Mouse (Mus musculus) natural killer cell, adult 2 months (primary cell): ENCODE measurements around the gene Vmn1r233.

ENCODE experiments used
- DNase-seq, 2 experiments: peaks; one replicate each; pipeline ENCODE4 v3.0.0; 2022; ENCODE audit warnings: low spot score in 2 of 2

Vmn1r233 gene

DNA sequence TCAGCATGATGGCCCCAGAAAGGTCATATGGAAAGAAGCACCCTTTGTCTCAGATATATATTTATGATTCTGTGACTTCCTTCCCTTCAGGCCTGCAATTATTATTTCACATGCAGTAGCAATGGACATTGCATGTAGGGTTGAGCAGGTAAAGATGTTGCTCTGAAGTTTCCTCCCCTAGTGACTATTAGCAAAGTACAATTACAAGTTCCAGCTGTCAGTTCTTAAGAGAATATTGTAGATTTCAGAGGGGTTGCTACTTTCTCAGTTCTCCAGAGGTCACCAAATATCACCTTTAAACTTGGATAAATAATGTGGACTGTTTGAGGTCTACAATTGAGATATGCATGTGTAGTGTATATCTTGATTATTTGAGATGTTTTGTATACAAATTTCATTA, at the start of gene Vmn1r233:
Gene Vmn1r233 (minus strand): TSS at position 101 of the 400 bp plus-strand sequence.
- no peak for DNase-seq

DNA sequence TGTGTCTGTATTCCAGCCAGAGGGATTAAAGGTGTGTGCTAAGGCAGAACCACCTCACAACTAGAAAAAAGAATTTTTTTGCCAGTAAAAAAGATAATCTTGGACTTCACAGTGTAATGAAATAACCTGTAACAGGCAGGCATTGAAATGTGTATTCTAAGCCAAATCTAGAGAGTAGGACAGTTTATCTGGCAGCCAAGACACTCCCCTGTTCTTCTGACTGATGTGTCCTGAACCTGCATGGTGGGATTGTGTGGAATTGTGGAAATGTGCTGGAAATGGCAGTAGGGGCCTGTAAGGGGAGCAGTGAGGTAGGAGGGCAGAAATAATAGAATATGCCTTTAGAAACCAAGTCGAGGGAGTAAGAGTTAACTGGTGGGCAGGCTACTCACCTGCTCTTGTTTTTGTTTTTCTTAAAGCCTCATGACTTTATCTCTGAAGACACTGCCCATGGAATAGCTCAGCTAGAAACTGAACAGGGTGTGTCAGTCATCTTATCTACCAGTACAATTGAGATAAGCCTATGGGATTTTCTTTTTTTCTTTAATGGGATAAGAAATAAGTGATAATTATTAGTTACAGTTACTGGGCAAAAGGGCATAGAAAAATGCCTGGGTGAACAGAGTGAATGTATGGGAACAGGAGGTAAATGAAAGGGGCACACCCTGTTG, 22.3 kb upstream of the Vmn1r233 start:
- DNase-seq = no peak

DNA sequence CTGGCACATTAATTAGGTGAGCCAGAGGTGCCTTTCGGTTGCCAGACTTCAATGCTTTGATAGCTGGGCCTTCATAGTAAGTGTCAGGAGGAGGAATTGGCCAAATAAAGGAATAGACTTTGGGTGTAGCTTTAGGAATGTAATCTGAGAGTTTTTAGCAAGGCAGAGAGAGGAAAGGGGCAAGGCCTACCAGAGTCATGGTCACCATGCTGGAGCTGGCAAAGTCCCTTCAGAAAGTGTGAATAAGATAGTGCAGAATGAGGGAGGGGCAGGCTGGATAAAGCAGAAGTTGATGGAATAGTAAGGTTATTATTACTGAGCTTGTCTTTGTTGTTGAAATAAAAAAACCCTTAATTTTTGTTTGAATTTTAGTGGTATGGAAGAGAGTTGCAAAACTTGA, 13.5 kb upstream of the Vmn1r233 start:
- DNase-seq = no peak

DNA sequence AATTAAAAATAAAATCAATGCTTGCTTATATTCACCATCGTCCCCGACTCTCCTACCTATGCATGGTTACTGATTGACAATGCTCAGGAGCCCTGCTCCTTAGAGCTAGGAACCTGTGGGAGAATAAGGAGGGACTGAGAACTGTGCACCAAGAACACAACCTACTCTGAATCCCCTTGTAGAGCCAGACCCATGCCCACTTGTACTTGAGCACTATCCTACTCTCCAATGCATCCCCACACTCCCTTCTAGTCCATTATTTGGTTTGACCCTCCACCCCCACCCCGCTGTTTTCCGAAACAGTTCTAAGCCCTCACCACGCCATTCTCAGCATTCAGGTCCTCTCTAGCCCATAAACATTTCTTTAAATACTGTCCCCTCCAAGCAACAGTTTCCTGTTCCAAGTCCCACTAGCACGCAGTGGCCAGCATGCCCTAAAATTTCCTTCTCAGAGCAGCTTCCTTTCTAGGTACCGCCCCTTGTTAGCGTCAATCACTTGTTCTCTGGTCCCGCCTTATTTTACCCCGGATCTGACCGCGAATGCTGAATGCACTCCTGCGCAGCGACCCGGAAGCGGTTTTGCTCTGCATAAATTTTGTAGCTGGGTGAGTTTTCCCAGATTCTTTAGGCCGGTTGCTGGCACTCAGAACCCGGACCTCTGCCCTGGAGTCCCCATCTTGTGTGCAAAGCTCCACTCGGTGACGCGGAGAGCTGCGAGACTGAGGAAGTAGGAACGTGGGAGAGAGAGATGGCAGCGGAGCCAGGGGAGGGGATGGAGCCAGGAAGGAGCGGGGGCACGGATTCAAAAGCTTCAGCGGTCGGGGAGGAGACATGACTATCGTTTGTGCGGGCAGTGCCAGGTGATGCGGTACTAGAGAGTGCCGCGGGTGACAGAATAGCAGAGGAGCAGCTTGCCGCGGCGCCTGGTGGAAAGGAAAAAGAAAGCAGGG, 12.4 kb upstream of the Vmn1r233 start, which contains the start of gene Zfp160:
Gene Zfp160 (plus strand): TSS at position 522 of the 950 bp plus-strand sequence.
- DNase-seq = peak; percentile 68 to 76

DNA sequence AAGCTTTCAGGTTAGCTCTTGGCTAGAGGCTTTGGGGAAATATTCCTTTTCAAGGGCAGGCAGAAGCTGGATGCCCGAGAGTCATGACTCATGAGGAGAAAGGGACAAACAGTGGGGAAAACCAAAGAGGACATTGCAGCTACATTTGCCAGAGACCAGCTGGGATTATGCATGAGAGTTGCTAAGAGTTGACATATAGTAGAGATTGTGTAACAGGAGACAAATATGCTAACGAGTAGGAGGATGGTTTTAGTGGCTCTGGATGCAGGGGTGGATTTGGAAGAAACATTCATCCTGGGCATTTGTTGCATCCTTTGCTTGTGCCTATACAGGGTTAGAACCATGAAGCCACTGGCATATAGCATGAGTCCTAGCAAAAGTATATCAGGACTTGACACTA, 2.5 kb downstream of the Vmn1r233 start:
- DNase-seq = no peak

DNA sequence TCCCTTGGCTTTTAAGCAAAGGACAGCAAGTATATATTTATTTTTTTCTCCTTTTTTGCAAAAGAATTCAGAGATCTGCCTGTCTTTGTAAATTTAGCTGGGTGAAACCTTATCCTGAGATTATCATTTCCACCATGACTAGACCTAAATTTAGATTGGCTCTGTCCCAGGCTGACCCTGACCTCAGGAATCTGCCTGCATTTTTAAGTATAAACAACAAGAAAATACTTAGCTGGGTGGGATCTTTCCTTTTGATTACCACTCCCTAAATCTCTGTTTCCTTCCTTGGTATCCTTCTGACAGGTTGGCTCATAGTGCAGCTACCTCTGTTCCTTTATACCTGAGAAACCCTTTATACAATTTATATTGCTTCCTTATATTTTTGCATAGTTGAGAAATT, 29.6 kb downstream of the Vmn1r233 start:
- DNase-seq = no peak

DNA sequence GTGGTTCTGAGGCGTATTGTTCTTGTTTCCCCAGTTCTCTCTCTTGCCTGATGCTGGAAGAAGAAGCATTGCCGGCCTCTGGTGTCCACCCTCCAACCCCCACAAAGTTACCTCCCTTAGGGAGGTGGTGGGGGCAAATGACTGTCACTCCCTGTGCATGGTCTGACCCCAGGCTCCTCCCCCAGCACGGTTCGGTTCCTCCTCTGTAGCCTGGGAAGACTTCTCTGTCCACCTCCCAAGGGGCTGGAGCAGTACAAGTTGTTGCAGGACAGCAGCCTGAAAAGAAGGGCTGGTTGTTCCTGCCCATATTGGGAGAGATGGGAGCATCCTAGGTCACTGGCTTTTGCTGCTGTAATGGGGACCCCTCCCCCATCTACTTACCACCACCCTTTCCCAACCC, 30.8 kb downstream of the Vmn1r233 start:
- DNase-seq = no peak

DNA sequence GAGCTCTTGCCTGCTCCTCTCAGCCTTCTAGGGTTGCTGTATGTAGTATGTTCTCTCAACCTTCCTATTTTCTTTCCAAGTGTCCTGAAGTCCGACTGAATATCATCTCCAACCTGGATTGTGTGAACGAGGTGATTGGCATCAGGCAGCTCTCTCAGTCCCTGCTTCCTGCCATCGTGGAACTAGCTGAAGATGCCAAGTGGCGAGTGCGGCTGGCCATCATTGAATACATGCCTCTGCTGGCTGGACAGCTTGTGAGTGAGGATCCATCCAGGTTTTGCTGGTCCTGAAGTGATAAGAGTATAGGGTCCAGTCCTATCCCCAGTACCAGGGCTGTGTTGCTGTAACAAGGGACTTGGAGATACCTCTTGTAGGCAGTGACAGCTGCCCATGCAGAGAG, 35.9 kb downstream of the Vmn1r233 start:
- no peak for DNase-seq

DNA sequence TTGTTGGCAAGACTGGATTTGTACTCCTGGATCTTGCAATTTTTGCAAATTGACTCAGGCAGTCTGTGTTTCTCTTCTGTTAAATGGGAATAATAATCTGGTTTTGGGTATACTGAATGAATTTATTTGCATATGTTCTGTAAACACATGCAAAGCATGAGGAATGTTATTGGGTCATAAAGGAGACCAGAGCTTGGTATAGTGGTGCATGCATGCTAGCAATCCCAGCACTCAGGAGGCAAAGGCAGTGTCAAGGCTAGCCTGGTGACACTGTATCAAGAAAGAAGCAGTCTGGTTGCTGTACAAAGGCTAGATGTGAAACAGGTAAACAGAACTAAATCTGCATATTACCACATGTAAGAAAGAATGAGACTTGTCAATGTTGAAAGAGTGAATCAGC, 49.6 kb downstream of the Vmn1r233 start:
- DNase-seq = no peak

DNA sequence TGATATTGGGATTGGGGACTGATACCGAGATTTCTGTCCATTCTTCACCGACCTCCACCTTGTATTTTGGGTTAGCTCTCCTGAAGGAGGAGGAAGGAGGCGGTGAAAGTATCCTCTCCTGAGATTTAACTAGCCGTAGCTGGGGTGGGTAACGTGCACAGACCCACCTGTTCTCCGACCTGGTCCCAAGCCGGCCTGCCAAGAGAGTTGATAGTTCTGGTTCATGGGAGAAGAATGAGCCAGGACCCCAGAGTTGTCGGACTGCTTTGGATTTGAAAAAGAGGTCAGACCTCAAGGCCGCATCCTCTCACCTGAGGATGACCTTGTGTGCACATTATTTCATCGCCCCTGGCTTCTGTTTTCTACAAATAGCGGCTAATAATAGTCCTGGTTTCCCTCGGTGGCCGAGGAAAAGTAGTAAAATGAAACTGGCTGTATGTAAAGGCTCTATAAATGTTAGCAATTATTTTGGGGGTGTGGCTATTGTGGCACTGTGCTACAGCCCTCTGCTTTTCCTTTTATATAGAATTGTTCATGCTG, 50.2 kb downstream of the Vmn1r233 start:
- no peak for DNase-seq

DNA sequence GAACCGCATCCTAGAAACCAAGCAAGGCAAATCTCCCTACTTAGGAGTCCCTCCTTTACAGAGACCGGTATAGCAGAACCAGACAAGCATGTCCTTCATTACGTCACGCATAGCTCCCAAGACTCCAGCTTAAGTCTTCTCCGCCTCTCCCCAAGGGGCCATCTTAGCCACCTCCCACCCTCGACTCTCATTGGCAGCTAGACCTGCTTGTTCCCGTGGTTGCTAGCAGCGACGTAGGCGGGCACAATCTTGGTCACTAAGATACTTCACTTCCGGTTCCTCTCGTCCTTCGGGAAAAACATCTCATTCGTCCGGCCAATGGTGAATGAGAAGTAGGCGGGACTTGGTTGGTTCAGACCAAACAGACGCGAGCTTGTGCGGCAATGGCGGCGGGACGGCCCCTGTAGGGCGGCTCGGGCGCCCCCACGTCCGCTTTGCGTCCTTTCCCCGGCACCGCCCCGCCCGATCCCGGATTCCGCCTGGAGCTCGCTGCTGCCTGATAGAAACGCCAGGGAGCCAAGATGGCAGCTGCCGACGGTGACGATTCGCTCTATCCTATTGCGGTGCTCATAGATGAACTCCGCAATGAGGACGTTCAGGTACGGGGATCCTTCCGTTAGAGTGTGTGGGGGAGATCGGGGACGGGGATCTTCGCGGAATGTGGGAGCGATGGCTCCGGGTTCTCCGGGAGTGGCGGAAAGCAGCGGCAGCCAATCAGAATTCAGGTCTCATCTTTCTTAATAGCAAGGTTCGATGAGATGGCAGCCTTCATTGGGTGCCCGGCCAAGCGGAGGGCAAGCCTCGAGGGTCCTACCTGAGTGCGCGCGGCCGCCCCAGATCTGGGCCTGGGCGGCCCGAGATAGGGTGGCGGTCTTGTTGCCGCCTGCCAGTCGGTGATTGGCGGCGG, 51.0 kb downstream of the Vmn1r233 start, which contains the start of gene Ppp2r1a:
Gene Ppp2r1a (plus strand): TSS at position 327 of the 907 bp plus-strand sequence.
- DNase-seq = peak; percentile 99

DNA sequence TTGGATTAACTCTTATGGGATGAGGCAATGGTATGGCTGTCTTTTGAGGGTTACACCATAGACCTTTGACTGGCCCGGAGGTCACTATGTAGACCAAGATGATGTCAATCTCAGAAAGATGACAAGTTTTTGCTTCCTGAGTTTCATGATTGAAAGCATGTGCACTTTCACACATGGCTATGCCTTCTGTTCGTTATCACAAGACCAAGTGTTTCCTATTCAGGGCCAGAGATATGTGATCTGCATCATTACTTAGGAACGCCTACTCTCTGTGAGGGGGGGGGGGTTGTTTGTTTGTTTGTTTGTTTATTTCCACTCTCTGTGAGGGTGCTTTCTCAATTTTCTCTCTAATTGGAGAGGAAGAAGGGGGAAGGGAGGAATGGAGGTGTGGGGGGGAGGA, 52.0 kb downstream of the Vmn1r233 start:
- DNase-seq = no peak
